Mouse (Mus musculus): ENCODE measurements around the gene Ube2d1. TPM values are rescaled to one million over a fixed set of nuclear protein-coding genes. Genes with fewer than 3 reads are reported as not detected.

The Ube2d1 gene
- polyA plus RNA-seq, 1 experiment from 2014 or later: 186 TPM

- no peak for ATAC-seq (ENCODE audit: low FRiP score, low read depth)
- H3K27ac ChIP-seq (replicated peaks): no peak overlapping the region
- H3K9me3 ChIP-seq: no peaks in the 10 kb centered on the region
- no peaks in the 10 kb centered on the region for H3K27me3 ChIP-seq
- no peak overlapping the region for H3K4me3 ChIP-seq
- H3K4me2 ChIP-seq: no peak overlapping the region
- 80% methylated on average over 17 of the region's 17 CpGs for WGBS
- no peaks in the 10 kb centered on the region for H3K4me1 ChIP-seq (replicated peaks)
- peaks cover 10% of the 10 kb centered on the region for H3K36me3 ChIP-seq
- no peak overlapping the region for H3K9ac ChIP-seq
Measured at GRCm38 (mm10) chr10:71250472-71250871, 34.6 kb downstream of the Ube2d1 start.

GRCm38 (mm10) chr10:71249086-71249880, 35.8 kb downstream of the Ube2d1 start:
- no peak for ATAC-seq (ENCODE audit: low FRiP score, low read depth)
- 81% methylated on average over 10 of the region's 10 CpGs for WGBS
- H3K27me3 ChIP-seq: no peaks in the 10 kb centered on the region

GRCm38 (mm10) chr10:71246956-71247355, 38.1 kb downstream of the Ube2d1 start:
- no peaks in the 10 kb centered on the region for H3K9me3 ChIP-seq
- ATAC-seq (ENCODE audit: low FRiP score, low read depth): no peak
- H3K9ac ChIP-seq: no peak overlapping the region
- 55% methylated on average over 7 of the region's 7 CpGs for WGBS
- no peaks in the 10 kb centered on the region for H3K4me1 ChIP-seq (replicated peaks)
- no peak overlapping the region for H3K4me3 ChIP-seq
- no peaks in the 10 kb centered on the region for H3K36me3 ChIP-seq
- no peaks in the 10 kb centered on the region for H3K27me3 ChIP-seq
- no peak overlapping the region for H3K27ac ChIP-seq (replicated peaks)
- H3K4me2 ChIP-seq: no peak overlapping the region

More at GRCm38 (mm10) chr10:71249086-71249880, 35.8 kb downstream of the Ube2d1 start:
- Histone ChIP-seq H3K4me3 (no peak overlapping the region), H3K4me1 (replicated peaks) (no peaks in the 10 kb centered on the region), H3K9ac (no peak overlapping the region), H3K27ac (replicated peaks) (no peak overlapping the region), H3K9me3 (no peaks in the 10 kb centered on the region), H3K4me2 (no peak overlapping the region), H3K36me3 (peaks cover under 1% of the 10 kb centered on the region)

GRCm38 (mm10) chr10:71239479-71240120, 45.5 kb downstream of the Ube2d1 start:
- ATAC-seq (ENCODE audit: low FRiP score, low read depth): no peak
- 72% methylated on average over 6 of the region's 6 CpGs for whole genome bisulfite sequencing
- no peak overlapping the region for H3K9ac ChIP-seq
- H3K4me3 ChIP-seq: no peak overlapping the region
- no peak overlapping the region for H3K4me2 ChIP-seq
- H3K27me3 ChIP-seq: no peaks in the 10 kb centered on the region
- peaks cover 19% of the 10 kb centered on the region for H3K4me1 ChIP-seq (replicated peaks)
- H3K36me3 ChIP-seq: peaks cover 7% of the 10 kb centered on the region
- H3K27ac ChIP-seq (replicated peaks): no peak overlapping the region
- H3K9me3 ChIP-seq: no peaks in the 10 kb centered on the region

DNA sequence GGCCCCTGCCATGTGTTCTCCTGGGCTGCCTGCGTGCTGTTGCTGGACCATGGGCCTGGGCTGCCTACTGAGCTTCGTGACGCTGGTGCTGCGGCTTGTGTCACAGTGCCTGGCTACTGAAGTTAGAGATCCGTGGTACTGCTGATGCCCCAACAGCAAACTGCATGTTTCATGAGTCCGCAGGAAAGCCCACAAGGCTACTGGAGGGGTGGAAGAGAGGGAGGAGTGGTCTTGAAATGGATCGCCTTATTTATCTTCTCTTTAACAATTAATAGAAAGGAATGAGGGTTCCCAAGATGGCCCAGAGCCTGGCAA, 46.9 kb downstream of the Ube2d1 start, which contains the start of gene Tfam:
Gene Tfam, minus strand, starts transcription at position 41 of the 315 bp plus-strand sequence.
- ATAC-seq (ENCODE audit: low FRiP score, low read depth): no peak
- peak within 1 kb of the TSS; percentile 98 for H3K4me3 ChIP-seq
- no peaks in the 10 kb centered on the region for H3K27me3 ChIP-seq
- H3K27ac ChIP-seq (replicated peaks): peak within 1 kb of the TSS; percentile 80
- peak within 1 kb of the TSS; percentile 93 for H3K4me2 ChIP-seq
- peak within 1 kb of the TSS; percentile 97 for H3K9ac ChIP-seq
- peaks cover 19% of the 10 kb centered on the region for H3K4me1 ChIP-seq (replicated peaks)
- H3K36me3 ChIP-seq: peaks cover 20% of the 10 kb centered on the region
- H3K9me3 ChIP-seq: no peaks in the 10 kb centered on the region
- WGBS: 3% methylated on average over 7 of the region's 7 CpGs

DNA sequence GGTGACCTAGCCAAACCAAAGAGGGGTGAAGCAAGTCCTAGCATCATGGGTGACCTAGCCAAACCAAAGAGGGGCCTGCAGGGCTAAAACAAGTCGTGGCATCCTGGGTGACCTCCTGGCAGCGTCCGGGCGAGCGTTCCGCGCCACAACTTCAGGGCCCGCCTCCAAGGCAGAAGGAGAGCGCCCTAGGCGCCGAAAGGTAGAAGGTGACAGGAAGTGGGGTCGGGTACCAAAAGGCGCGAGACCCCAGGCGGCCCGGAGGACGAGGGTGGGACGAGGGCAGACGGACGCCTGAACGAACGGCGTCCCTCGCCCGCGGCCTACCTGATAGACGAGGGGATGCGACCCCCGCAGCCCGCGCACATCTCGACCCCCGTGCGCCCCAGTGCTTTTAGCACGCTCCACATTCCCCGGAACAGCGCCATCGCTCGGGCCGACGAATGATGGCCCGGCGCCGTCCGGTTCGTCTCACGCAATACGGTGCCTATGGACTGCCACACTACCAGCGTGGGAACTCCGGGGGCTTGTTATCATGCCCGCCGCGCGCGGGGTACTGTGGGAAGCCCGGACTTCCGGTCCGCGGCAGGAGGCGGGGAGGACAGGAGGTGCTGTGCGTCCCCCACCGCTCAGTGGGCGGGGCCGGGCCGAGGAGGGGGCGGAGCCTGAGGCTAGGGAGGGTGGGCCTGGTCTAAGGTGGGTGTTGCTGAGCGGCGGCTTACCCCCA, 47.4 kb downstream of the Ube2d1 start:
- under 1% methylated on average over 67 of the region's 68 CpGs for WGBS
- Histone ChIP-seq H3K4me1 (replicated peaks) (peaks cover 19% of the 10 kb centered on the region), H3K27ac (replicated peaks) (peak overlapping the region; percentile 80)

DNA sequence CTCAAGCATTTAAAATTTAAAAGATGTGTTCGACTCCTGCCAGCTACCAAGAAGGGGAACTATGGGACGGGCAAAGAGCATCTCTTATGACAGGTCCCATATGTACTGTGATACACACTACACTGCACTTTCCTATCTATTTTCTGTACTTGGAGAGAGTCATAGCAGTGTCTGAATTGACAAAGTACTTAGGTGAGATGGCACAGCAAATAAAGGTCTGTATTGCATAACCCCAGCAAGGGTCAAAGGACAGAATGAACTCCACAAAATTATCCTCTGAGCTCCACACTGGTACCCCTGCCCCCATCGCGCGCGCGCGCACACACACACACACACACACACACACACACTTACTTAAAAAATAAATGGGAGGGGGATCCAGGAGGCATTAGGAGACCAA, 51.0 kb downstream of the Ube2d1 start:
- H3K36me3 ChIP-seq: peaks cover 45% of the 10 kb centered on the region
- H3K27ac ChIP-seq (replicated peaks): no peak overlapping the region
- ATAC-seq (ENCODE audit: low FRiP score, low read depth): no peak
- peaks cover 19% of the 10 kb centered on the region for H3K4me1 ChIP-seq (replicated peaks)
- no peak overlapping the region for H3K9ac ChIP-seq
- 98% methylated on average over 8 of the region's 8 CpGs for WGBS
- H3K27me3 ChIP-seq: no peaks in the 10 kb centered on the region
- H3K4me3 ChIP-seq: no peak overlapping the region
- H3K4me2 ChIP-seq: no peak overlapping the region
- no peaks in the 10 kb centered on the region for H3K9me3 ChIP-seq

More for the DNA sequence above, 47.4 kb downstream of the Ube2d1 start:
- Histone ChIP-seq H3K4me2 (peak overlapping the region; percentile 93), H3K4me3 (peak overlapping the region; percentile 98), H3K9ac (peak overlapping the region; percentile 97), H3K9me3 (no peaks in the 10 kb centered on the region), H3K36me3 (peaks cover 25% of the 10 kb centered on the region), H3K27me3 (no peaks in the 10 kb centered on the region)
- peak; percentile 99 for ATAC-seq (ENCODE audit: low FRiP score, low read depth)

DNA sequence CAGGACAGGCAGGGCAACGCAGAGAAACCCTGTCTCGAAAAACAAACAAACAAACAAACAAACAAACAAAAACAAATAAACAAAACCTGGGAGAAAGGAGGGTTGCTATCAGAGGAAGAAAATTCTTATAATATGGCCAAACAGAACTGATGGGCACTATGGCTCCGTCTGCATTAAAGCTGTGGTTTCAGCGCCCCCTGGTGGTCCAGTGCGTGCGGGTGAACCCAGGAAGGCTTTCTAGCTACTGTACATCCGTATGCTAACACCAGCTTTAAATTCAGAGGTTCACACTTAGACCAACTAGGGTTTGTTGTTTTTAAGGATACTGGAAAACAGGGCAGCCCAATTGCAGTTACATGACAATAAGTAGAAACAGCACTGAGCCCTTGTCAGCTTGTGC, 59.2 kb downstream of the Ube2d1 start:
- H3K36me3 ChIP-seq: peaks cover 36% of the 10 kb centered on the region
- H3K27ac ChIP-seq (replicated peaks): no peak overlapping the region
- no peak overlapping the region for H3K9ac ChIP-seq
- H3K4me2 ChIP-seq: no peak overlapping the region
- H3K4me1 ChIP-seq (replicated peaks): no peaks in the 10 kb centered on the region
- H3K4me3 ChIP-seq: no peak overlapping the region
- no peak for ATAC-seq (ENCODE audit: low FRiP score, low read depth)
- H3K9me3 ChIP-seq: no peaks in the 10 kb centered on the region
- 40% methylated on average over 7 of the region's 7 CpGs for WGBS
- no peaks in the 10 kb centered on the region for H3K27me3 ChIP-seq

DNA sequence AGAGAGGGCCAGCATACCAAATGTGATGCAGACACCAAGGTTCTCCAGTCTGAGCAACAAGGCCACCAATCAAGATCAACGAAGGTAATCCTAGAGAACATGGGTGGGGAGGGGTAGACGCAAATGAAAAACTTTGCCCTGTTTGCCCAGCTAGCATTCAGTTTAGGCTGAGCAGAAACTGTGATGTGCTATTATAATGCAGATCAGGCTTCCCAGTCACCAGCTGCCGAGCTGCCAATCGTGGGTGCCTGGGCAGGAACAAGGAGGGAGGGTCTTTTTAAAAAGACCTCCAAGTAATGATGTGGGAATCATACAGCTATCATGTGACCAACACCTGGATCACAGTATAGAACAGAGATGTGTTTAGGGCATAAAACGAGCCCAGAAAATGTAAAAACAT, 62.0 kb downstream of the Ube2d1 start:
- peaks cover 12% of the 10 kb centered on the region for H3K36me3 ChIP-seq
- no peak overlapping the region for H3K4me2 ChIP-seq
- H3K9ac ChIP-seq: no peak overlapping the region
- H3K4me3 ChIP-seq: no peak overlapping the region
- WGBS: 39% methylated on average over 5 of the region's 5 CpGs
- H3K27me3 ChIP-seq: no peaks in the 10 kb centered on the region
- H3K4me1 ChIP-seq (replicated peaks): peaks cover under 1% of the 10 kb centered on the region; the same call in 1 of the 2 replicates
- no peak for ATAC-seq (ENCODE audit: low FRiP score, low read depth)
- no peak overlapping the region for H3K27ac ChIP-seq (replicated peaks)
- H3K9me3 ChIP-seq: no peaks in the 10 kb centered on the region

DNA sequence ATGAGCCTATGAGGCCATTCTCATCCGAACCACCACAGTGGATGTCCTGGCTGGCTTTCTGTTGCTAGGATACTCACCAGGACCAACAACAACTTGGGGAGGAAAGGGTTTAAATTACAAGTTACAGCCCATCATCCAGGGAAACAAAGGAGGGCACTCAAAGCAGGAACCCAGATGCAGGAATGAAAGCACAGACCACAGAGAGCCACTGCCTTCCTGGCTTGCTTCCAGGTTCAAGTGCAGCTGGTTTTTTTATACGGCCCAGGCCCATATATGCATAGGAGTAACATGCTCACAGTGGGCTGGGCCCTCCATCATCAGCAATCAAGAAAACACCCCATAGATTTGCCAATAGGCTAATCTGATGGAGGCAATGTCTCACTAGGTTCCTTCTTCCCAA, 62.4 kb downstream of the Ube2d1 start:
- H3K9me3 ChIP-seq: no peaks in the 10 kb centered on the region
- no peak overlapping the region for H3K9ac ChIP-seq
- H3K27me3 ChIP-seq: no peaks in the 10 kb centered on the region
- WGBS: 56% methylated on average over 2 of the region's 2 CpGs
- H3K27ac ChIP-seq (replicated peaks): no peak overlapping the region
- H3K4me3 ChIP-seq: no peak overlapping the region
- H3K36me3 ChIP-seq: peaks cover 10% of the 10 kb centered on the region
- ATAC-seq (ENCODE audit: low FRiP score, low read depth): no peak
- H3K4me1 ChIP-seq (replicated peaks): peaks cover 5% of the 10 kb centered on the region; the same call in 1 of the 2 replicates
- no peak overlapping the region for H3K4me2 ChIP-seq

DNA sequence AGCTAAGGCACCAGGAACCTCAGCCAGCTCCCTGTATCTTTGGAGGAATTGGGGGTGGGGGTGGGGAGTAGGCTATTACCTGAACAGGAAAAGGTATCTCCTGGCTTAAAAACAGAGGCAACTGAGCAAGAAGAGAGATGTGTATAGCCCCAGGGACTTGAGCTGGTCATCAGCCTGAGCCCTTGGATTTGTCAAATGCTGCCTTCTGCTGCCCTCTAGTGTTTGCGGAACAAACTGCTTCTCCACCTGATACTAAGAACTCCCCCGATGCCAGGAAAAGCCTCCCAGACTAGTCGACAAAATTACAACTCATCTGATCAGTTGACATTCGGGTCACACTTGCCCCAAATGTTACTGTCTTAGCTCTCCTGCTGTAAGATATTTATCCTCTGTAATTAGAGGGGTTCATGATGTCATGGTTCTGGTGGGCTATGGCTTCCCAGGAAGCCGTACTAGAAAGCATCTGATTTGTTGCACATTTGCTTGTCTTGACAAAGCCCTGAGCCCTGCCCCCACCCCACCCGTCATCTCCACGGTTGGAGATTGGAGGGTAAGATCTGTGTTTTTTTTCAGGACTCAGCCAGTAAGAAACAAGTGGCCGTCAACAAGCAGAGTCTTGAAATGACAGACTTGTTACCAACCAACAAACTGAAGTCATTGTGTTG, 66.7 kb downstream of the Ube2d1 start:
- Histone ChIP-seq H3K4me1 (replicated peaks) (peaks cover 5% of the 10 kb centered on the region; the same call in 1 of the 2 replicates), H3K36me3 (no peaks in the 10 kb centered on the region), H3K27ac (replicated peaks) (no peak overlapping the region), H3K27me3 (no peaks in the 10 kb centered on the region), H3K9me3 (no peaks in the 10 kb centered on the region), H3K9ac (no peak overlapping the region), H3K4me2 (peak overlapping the region; percentile 37), H3K4me3 (no peak overlapping the region)
- peak; percentile 76 for ATAC-seq (ENCODE audit: low FRiP score, low read depth)
- 17% methylated on average over 8 of the region's 8 CpGs for WGBS
